Mouse (Mus musculus): ENCODE measurements around the gene Tmed1.
"Not testable (repeated sequence)": the region's sequence is repeated elsewhere in the genome, so short reads cannot be mapped to it uniquely, and the experiment has no call there.

Tmed1 gene

GRCm38 (mm10) chr9:21509772-21510688 lies at the start of gene Tmed1:
Tmed1 (minus strand) TSS chr9:21510252.
- DNase-seq (ENCODE audit: low read depth): peak; percentile 59

GRCm38 (mm10) chr9:21559151-21559550 lies 49.1 kb upstream of the Tmed1 start:
- DNase-seq (ENCODE audit: low read depth): no peak

DNA sequence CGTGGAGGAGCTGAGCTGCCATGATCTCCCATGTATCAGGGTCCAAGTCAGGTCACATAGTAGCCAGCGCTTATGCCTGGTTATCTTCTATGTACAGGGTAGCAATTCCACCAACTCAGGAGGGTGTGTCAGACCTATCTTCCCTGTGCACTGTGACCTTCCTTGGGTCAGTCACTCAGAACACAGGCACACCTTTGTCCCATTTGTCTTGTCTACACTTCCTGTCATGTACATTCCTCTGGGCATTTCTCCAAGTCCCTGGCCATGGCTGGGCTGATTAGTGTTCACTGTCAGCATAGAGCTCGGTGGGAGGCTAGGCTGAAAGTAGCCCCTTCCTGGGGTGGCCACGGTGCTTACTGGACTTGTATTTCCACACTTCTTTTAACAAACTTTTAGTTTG lies 48.3 kb upstream of the Tmed1 start:
- DNase-seq (ENCODE audit: low read depth): no peak

DNA sequence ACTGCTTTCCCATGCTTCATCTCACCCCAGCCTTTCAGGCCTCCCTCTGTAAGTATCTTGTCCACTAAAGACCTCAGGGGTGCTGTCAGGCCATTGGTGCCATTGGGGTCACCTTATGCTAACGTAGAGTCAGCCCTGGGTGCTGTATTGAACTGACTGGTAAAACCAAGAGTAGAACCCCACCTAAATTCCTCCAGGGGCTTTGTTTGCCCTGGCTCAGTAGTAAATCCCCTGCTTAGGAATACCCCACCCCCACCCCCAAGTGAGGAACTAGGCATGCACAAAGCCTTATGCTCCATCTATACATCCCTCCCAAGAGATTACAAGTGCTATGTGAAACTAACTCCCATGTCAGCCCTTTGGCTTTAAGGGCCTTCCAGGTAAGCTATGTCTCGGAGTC lies 47.5 kb upstream of the Tmed1 start:
- no peak for DNase-seq (ENCODE audit: low read depth)

DNA sequence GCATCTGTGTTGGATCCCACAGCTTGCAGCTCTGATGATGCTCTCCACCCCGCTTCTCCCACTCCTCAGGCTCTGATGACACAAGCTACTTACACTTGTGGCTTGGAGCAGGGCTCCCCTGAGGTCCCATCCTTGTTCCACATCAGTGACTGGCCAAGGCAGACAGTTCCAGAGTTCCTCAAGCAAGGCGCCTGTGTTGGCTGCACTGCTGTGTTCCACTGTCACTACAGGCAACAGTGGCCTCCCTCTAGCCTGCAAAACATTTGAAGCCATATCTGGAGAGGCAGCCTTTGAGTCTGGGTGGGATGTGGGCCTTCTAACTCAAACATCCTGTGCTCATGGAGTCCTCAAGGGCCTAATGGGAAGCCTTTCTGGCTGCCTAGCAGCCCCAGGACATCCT lies 46.9 kb upstream of the Tmed1 start:
- DNase-seq (ENCODE audit: low read depth): no peak

DNA sequence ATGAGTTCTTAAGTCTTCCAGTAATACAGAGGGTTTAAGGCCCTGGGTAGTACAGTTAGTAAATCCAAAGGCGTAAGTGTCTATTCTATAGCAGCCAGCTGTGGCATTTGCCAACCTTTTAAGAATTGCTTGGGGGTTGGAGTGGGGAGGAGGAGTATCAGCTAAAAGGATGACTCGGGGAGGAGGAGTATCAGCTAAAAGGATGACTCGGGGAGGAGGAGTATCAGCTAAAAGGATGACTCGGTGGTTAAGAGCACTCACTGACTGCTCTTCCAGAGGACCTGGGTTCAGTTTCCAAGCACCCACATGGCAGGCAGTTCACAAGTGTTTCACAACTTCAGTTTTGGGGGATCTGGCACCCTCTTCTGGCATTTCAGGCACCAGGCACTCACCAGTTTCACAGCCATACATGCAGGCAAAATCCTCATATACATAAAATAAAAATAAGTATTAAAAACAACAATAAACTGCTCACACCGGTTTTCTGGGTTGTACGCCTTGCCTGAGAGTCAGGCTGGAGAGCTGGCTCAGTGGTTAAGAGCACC lies 45.2 kb upstream of the Tmed1 start:
- DNase-seq (ENCODE audit: low read depth): no peak

DNA sequence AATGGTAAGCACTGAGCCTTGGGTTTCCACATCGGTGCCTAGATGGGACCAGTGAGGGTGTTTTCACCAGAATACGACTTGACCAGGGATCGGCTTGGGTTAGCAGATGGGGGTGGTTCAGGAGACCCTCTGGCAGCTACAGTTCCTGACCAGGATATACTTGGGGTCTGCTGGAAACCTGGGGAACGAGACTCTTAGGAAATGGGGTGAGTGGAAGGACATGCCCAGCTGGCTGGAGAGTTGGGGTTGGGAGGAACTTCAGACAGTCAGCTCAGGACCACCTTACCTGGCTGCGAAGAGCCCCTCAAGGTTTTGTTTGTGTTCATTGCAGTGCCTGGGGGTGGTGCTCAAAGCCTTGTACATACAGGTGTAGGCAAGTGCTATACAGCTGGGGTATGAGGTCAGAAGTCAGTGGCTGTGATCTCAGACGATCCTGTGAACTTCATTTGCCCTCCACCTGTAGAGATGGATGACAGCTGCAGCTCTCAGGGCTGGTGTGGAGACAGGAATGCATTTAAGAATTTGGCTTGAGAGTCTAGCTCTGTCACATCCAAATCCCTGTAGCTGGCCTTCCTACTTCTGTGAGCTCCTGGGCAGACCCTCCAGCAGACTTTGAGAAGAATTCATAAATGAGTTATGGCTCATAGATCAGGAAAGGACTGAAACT lies 43.7 kb upstream of the Tmed1 start:
- no peak for DNase-seq (ENCODE audit: low read depth)

GRCm38 (mm10) chr9:21551049-21551448 lies 41.0 kb upstream of the Tmed1 start:
- no peak for DNase-seq (ENCODE audit: low read depth)

GRCm38 (mm10) chr9:21547075-21547941 lies 37.3 kb upstream of the Tmed1 start:
- peak; percentile 80 for DNase-seq (ENCODE audit: low read depth)

DNA sequence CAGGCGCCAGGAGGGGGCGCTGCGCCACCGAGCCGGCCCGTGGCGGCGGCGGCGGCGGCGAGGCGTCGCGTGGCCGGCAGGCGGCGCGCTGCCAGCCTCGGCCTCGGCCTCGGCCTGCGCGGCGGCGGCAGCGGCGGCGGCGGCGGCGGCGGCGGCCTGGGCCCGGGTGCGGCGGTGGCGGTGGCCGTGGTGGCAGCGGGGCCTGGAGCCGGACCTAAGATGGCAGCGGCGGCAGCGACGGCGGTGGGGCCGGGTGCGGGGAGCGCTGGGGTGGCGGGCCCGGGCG lies 36.7 kb upstream of the Tmed1 start, which contains the start of gene Carm1:
Gene Carm1, plus strand, starts transcription at position 106 of the 286 bp plus-strand sequence.
- no peak for DNase-seq (ENCODE audit: low read depth)

DNA sequence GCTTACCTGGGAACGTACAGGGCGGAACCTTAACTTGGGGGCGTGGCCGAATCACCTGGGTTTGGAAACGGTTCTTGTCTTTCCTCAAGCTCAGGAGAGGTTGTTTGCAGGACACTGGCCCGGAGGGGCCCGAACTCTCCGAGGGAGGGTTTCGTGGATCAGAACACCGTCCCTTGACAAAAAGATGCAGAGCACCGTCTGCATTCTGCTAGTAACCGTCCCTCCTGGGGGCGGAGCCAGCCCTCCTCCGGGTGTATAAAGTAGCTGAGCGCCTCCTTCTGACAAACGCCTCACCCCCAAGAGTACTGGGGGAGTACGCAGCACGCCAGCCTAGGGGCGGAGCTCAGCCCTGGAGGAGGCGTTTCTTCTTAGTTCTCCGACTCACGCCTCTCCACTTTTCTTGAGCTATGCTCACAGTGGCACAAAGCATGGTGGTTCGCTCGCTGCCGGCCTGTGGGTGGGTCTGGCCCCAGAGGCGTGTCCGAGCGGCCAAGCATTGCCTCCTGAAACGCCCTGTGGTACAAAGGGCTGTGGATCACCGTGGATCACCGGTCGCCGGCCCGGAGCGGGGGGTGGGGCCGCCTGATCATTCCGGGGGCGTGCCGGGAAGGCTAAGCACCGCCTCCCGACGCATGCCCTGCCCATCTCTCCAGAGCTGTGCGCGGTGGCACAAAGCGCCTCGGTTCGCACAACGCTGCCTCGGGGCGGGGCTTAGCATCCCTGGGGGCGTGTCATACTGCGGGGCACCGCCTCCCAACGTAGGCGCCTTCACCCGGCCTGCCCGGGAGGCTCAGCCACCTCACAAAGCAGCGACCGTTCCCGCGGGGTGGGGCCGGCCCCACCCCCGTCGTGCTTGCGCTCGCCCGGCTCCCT lies 36.1 kb upstream of the Tmed1 start:
- DNase-seq (ENCODE audit: low read depth): peak; percentile 99

- DNase-seq (ENCODE audit: low read depth): no peak
Observed at GRCm38 (mm10) chr9:21545351-21545915, 35.4 kb upstream of the Tmed1 start.

GRCm38 (mm10) chr9:21542001-21542400 lies 31.9 kb upstream of the Tmed1 start:
- not testable (repeated sequence) for DNase-seq (ENCODE audit: low read depth)

GRCm38 (mm10) chr9:21539981-21540753 lies 30.1 kb upstream of the Tmed1 start:
- no peak for DNase-seq (ENCODE audit: low read depth)

GRCm38 (mm10) chr9:21537009-21537408 lies 27.0 kb upstream of the Tmed1 start:
- DNase-seq (ENCODE audit: low read depth): no peak

DNA sequence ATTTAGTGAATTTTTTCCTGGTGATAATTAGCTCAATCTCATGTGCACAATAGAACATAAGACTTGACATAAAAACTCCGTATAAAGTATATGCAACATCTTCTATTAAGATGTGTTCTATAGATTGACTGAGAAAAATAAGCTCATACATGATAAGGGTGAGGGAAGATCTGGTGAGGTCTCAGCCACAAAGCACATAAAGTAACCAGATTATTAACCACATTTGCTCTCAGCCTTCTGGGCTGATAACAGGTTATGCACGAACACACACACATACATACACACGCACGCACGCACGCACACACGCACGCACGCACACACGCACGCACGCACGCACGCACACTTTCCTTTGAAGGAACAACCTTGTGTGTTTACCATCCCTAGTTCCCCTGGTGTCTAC lies 26.4 kb upstream of the Tmed1 start:
- no peak for DNase-seq (ENCODE audit: low read depth)

- DNase-seq (ENCODE audit: low read depth): no peak
Observed at GRCm38 (mm10) chr9:21527917-21528324, 17.9 kb upstream of the Tmed1 start.

- no peak for DNase-seq (ENCODE audit: low read depth)
Observed at GRCm38 (mm10) chr9:21527100-21527801, 17.2 kb upstream of the Tmed1 start.

DNA sequence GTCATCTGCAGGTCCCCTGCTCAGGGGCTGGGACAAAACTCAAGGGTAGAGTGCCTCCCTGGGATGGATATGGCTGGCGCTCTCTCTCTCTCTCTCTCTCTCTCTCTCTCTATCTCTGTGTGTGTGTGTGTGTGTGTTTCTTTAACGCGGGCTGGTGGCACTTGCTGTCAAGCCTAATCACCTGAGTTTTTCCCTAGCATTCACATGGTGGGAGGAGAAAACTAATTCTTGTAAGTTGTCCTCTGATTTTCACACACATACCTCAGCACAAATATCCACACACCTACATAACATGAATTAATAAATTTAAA lies 16.5 kb upstream of the Tmed1 start:
- DNase-seq (ENCODE audit: low read depth): no peak
